Mouse (Mus musculus): ENCODE results near the gene Dazap1. TPM values are rescaled to one million over a fixed set of nuclear protein-coding genes. Genes with fewer than 3 reads are reported as not detected.

Gene Dazap1
- polyA plus RNA-seq, 1 experiment from 2014 or later = 51.0 TPM

DNA sequence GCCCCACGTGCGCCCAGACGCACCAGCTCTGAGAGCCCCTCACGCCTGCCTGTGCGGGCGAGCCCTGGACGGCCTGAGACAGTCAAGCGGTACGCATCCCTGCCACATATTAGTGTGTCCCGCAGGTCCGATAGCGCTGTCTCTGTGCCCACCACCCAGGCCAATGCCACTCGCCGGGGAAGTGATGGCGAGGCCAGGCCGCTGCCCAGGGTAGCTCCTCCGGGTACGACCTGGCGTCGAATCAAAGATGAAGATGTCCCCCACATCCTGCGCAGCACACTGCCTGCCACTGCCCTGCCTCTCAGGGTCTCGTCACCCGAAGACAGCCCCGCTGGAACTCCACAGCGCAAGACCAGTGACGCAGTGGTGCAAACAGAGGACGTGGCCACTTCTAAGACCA, 54.0 kb downstream of the Dazap1 start:
- DNase-seq (ENCODE audit: low spot score) = no peak

DNA sequence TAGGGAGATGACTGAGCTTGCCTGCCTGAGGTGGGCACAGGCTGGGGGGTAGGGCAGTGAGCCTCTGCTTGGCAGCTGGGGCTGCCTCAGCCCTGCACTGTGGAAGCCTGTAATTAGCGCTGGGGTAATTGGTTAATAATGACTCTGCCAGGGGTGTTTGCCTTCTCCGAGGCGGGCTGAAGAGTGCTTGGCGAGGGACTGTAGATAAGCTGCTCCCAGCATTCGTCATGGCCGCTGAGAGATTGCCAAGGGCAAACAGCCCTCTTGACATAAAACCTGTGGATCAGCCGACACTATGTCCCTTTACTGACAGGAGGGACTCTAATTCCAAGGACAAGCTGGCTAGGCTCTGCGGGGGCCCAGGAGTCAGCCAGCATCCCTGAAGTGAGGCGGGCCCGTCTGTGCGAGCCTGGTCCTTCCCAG, 55.1 kb downstream of the Dazap1 start:
- Histone ChIP-seq H3K36me3 (peaks cover 80% of the 10 kb centered on the region), H3K27me3 (ENCODE audit: insufficient read depth, poor library complexity, severe bottlenecking) (peaks cover 67% of the 10 kb centered on the region)

More for the DNA sequence above, 54.0 kb downstream of the Dazap1 start:
- Histone ChIP-seq H3K4me1 (replicated peaks) (peaks cover 73% of the 10 kb centered on the region), H3K4me3 (0 out of 2 replicates have a peak overlapping the region, but pooled peaks have one; percentile 4), H3K9me3 (no peaks in the 10 kb centered on the region), H3K27me3 (ENCODE audit: insufficient read depth, poor library complexity, severe bottlenecking) (peaks cover 78% of the 10 kb centered on the region), H3K27ac (0 out of 2 replicates have a peak overlapping the region, but pooled peaks have one; percentile 2), H3K36me3 (peaks cover 90% of the 10 kb centered on the region)
- 52% methylated on average over 27 of the region's 27 CpGs for WGBS

DNA sequence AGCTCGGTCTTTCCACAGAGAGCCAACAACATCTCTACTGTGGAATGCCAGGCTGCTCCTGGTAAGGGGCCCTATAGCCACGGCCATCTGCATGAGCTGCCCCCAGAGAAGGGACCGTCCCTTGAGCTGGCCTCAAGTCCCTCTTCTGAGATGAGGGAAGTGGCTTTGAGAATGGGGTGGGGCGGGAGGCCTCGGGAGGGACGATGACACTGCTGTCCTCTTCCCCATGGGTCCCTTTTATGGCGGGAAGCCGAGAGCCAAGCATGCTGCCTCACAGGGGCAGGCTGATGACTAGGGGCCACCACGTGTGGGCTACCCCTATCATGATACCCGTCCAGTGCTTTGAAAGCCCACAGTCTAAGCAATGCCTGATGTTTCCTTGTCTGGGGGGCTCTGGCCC, 55.7 kb downstream of the Dazap1 start:
- WGBS = 66% methylated on average over 10 of the region's 10 CpGs
- H3K4me3 ChIP-seq = peak overlapping the region; percentile 78; the same call in 1 of the 2 replicates

More for the DNA sequence above, 55.1 kb downstream of the Dazap1 start:
- no peak for DNase-seq (ENCODE audit: low spot score)
- Histone ChIP-seq H3K27ac (no peak overlapping the region), H3K4me1 (replicated peaks) (peaks cover 79% of the 10 kb centered on the region), H3K9me3 (no peaks in the 10 kb centered on the region), H3K4me3 (no peak overlapping the region)
- WGBS = 44% methylated on average over 11 of the region's 11 CpGs

DNA sequence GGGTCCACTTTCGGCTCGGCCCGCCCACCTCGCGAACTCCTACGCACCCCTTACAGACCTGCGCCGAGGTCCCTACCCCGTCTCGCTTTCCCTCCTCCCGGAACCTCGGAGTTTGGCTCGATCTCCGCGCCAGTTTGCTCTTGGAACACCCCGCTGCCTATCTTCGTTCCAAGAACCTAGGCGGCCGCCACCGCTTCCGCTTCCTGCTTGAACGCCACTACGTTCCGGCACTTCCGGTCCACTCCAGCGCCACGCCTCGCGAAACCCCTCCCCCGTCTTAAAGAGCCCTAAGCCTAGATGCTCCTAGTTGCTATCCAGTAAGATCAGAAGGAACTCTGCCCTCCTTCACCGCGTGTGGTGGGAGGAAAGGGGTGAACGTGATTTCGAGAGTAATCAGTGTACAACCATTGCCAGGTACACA, 59.1 kb downstream of the Dazap1 start, which contains the start of gene 2310011J03Rik:
2310011J03Rik (minus strand) TSS at position 198 of the 421 bp plus-strand sequence.
- Histone ChIP-seq H3K36me3 (peaks cover 40% of the 10 kb centered on the region), H3K4me1 (replicated peaks) (peaks cover 77% of the 10 kb centered on the region), H3K9me3 (no peaks in the 10 kb centered on the region), H3K4me3 (peak within 1 kb of the TSS; percentile 78), H3K27me3 (ENCODE audit: insufficient read depth, poor library complexity, severe bottlenecking) (peaks cover 62% of the 10 kb centered on the region), H3K27ac (peak within 1 kb of the TSS; percentile 85)
- peak; percentile 92 for DNase-seq (ENCODE audit: low spot score)
- WGBS = under 1% methylated on average over 34 of the region's 34 CpGs

More for the DNA sequence above, 55.7 kb downstream of the Dazap1 start:
- Histone ChIP-seq H3K4me1 (replicated peaks) (peaks cover 86% of the 10 kb centered on the region), H3K36me3 (peaks cover 73% of the 10 kb centered on the region), H3K27me3 (ENCODE audit: insufficient read depth, poor library complexity, severe bottlenecking) (peaks cover 67% of the 10 kb centered on the region), H3K9me3 (no peaks in the 10 kb centered on the region), H3K27ac (no peak overlapping the region)
- DNase-seq (ENCODE audit: low spot score) = no peak

DNA sequence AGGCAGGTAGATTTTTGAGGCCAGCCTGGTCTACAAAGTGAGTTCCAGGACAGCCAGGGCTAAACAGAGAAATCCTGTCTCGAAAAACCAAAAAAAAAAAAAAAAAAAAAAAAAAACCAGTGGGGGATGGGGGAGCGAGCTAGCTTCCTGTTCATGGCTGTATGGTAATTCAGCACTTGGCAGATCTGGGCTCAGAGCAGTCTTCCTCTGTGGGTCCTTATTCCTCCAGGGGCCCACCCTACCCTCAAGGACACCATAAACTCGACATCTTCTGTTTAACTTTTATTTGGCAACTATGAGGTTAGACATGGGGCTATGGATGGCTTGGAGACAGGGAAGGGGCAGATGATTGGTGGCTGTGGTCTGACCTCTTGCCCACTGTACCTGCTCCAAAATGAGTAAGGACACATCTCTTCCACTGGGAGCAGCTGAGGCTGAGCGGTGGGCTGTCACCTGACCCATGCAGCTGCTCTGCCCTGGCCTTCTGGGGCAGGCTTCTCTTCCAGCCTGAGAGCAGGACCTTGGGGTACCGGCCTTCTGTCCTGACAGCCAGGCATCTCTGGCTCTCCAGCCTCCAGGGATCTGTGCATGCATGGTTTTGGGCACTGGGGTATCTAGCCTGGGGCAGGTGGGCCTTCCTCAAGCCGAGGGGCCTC, 59.9 kb downstream of the Dazap1 start:
- H3K4me1 ChIP-seq (replicated peaks) = peaks cover 69% of the 10 kb centered on the region
- H3K36me3 ChIP-seq = peaks cover 32% of the 10 kb centered on the region
- 79% methylated on average over 6 of the region's 6 CpGs for WGBS
- H3K27ac ChIP-seq = 0 out of 2 replicates have a peak overlapping the region, but pooled peaks have one; percentile 19
- H3K9me3 ChIP-seq = no peaks in the 10 kb centered on the region
- H3K4me3 ChIP-seq = peak overlapping the region; percentile 73; the same call in 1 of the 2 replicates
- DNase-seq (ENCODE audit: low spot score) = no peak
- H3K27me3 ChIP-seq (ENCODE audit: insufficient read depth, poor library complexity, severe bottlenecking) = peaks cover 62% of the 10 kb centered on the region

DNA sequence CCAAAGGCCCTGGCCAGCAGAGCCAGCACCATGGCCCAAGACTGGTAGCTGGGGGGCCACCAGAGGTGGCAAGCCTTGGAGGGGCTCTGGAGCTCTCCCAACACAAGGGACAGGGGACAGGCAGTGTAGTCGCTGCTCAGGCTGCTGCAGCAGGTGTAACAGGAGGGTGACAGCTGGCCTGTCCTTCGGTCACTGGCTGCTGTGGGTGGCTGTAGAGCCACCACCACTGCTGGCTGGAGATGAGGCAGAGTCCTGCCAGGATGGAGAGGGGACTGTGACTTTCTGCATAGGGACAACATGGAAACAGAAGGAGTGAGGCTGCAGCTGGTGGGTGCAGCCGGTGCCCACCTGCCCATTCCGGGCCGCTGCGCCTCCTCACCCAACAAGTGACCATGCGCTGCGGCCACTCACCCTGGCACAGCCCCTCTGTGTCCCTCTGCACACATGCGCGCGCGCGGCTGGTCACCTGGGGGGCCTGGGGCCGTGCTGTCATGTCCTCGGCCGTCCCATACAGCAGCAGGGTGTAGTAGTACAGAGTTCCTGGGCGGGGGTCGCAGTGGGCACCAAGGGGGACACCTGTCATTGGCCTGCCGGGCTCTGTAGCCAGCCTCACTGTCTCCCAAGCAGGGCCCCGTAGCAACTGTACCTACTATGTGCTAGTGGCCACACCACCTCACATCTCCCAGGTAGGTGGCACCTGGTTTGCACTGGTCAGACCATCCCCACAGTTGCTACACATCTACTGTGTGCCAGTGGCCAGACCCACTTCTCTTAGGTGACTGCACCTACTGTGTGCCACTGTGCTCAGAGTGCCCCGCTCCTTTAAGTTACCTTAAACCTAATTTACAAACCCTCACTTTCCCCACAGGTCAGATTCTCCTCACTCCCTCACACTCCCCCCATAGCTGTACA, 60.6 kb downstream of the Dazap1 start:
- peaks cover 58% of the 10 kb centered on the region for H3K27me3 ChIP-seq (ENCODE audit: insufficient read depth, poor library complexity, severe bottlenecking)
- H3K9me3 ChIP-seq = no peaks in the 10 kb centered on the region
- peak overlapping the region; percentile 19; the same call in 1 of the 2 replicates for H3K27ac ChIP-seq
- DNase-seq (ENCODE audit: low spot score) = no peak
- H3K36me3 ChIP-seq = peaks cover 24% of the 10 kb centered on the region
- peaks cover 62% of the 10 kb centered on the region for H3K4me1 ChIP-seq (replicated peaks)
- WGBS = 90% methylated on average over 21 of the region's 21 CpGs
- H3K4me3 ChIP-seq = peak overlapping the region; percentile 73

DNA sequence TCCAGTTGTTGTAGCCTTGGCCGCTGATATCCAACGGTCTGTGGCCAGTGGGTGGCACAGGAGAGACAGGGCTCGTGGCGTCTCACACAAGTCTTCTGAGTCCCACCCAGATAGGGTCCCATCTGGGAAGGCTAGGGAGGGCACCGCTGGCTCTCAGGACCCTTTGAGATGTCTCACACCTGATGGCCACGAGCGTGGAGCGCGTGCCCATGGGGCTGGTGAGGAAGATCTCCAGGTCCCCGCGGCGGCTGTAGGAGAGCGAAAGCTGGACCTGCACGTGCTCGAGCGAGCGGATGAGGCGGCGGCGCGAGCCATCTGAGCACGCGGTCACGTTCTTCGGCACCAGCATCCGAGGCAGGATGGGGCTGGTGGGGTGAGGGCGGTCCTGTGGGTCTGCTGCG, 61.5 kb downstream of the Dazap1 start:
- Histone ChIP-seq H3K27ac (peak overlapping the region; percentile 85), H3K36me3 (peaks cover 15% of the 10 kb centered on the region), H3K9me3 (no peaks in the 10 kb centered on the region), H3K4me1 (replicated peaks) (peaks cover 54% of the 10 kb centered on the region), H3K27me3 (ENCODE audit: insufficient read depth, poor library complexity, severe bottlenecking) (peaks cover 56% of the 10 kb centered on the region), H3K4me3 (peak overlapping the region; percentile 73)
- 4% methylated on average over 28 of the region's 28 CpGs for WGBS
- DNase-seq (ENCODE audit: low spot score) = no peak

DNA sequence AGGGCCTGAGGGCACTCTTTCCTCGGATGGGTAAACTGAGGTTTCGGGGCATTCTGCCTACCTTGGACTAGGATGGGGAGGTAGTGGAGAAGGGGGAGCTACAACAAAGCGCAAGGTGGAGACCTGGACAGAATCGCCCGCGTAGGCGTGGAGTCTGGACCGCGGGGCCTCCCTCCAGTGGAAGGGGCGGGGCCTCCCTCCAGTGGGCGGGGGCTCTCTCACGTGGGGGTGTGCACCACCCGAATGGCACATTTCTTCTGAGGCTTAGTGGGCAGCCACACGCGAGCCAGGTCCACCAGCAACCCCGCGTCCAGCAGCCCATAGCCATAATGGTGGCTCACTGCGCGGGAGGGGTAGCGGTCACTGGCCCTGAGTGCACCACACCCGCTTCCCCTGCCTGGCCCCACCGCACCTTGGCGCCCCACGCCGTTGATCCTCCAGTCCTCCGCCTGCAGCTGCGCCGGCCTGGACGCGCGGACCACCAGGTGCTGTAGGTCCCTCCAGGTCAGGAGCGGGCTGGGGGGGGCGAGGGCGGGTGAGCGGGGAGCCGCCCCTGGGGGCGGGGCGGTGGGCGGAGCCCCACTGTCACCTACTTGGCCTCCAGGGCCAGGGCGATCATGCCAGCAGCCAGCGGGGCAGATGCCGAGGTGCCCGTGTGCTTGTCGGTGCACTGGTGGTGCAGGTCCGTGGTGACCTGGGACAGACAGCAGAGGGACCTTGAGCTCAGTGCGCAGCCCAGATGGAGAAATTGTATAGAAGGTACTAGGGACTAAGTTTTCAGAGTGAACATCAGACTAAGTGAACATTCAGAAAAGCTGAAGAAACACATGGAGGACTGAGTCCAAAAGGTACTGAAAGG, 62.2 kb downstream of the Dazap1 start:
- DNase-seq (ENCODE audit: low spot score) = peak; percentile 59
- Histone ChIP-seq H3K27ac (peak overlapping the region; percentile 85), H3K36me3 (peaks cover 9% of the 10 kb centered on the region), H3K4me3 (peak overlapping the region; percentile 73), H3K27me3 (ENCODE audit: insufficient read depth, poor library complexity, severe bottlenecking) (peaks cover 60% of the 10 kb centered on the region), H3K4me1 (replicated peaks) (peaks cover 47% of the 10 kb centered on the region), H3K9me3 (no peaks in the 10 kb centered on the region)
- WGBS = 2% methylated on average over 46 of the region's 46 CpGs

DNA sequence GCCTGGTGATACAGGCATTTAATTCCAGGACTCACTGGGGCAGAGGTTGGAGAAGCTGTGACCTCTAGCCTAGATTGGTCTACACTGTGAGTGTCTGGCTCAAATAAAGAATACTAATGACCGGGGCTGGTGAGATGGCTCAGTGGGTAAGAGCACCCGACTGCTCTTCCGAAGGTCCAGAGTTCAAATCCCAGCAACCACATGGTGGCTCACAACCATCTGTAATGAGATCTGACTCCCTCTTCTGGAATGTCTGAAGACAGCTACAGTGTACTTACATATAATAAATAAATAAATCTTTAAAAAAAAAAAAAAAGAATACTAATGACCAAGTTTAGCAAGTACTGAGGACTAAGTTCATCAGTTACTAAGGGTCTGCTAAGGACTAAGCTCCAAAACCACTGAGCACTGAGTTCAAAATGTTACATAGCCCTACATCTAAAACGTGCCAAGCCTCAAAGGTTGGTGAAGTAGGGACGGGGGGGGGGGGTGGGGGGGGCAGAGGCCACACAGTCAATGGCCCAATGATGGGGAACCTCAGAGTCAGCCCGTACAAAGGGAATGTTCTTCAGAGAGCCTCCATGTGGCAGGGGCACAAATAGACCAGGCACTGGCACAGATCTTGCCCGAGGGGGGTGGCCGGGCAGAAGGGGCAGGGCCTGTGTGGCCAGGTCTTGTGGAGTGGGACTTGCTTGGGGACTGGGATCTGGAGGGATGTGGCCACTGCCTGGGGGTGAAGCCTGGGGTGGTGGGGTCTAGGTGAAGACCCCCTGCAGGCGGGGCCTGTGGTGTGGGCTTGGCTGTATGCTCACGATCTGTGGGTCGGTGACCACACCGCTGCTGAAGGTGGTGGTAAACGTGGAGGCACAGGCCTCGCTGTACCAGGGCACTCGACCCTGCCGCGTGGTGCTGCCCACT, 63.1 kb downstream of the Dazap1 start:
- 75% methylated on average over 17 of the region's 17 CpGs for WGBS
- H3K9me3 ChIP-seq = no peaks in the 10 kb centered on the region
- peaks cover 63% of the 10 kb centered on the region for H3K27me3 ChIP-seq (ENCODE audit: insufficient read depth, poor library complexity, severe bottlenecking)
- H3K27ac ChIP-seq = 0 out of 2 replicates have a peak overlapping the region, but pooled peaks have one; percentile 10
- H3K4me1 ChIP-seq (replicated peaks) = peaks cover 47% of the 10 kb centered on the region
- DNase-seq (ENCODE audit: low spot score) = no peak
- H3K36me3 ChIP-seq = no peaks in the 10 kb centered on the region; the same call in 1 of the 2 replicates
- peak overlapping the region; percentile 73 for H3K4me3 ChIP-seq

DNA sequence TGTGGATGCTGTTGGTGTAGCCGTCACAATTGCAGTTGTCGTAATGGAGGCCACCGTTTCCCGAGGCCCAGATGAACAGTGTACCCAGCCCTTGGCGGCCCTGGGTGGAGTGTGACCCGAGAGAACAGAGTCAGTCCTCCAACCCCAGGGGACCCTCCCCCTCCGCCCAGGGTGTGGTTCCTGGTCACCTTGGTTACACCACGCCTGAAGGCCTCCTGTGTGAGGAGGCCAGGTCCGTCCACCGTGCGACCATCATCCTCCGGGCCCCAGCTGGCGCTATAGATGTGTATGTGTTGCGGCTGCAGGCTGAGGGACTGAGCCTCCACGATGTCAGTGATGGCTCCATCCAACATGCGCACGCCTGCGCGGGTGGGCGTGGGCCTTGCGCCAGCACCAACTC, 63.8 kb downstream of the Dazap1 start:
- Histone ChIP-seq H3K9me3 (no peaks in the 10 kb centered on the region), H3K27me3 (ENCODE audit: insufficient read depth, poor library complexity, severe bottlenecking) (peaks cover 63% of the 10 kb centered on the region), H3K4me3 (no peak overlapping the region), H3K4me1 (replicated peaks) (peaks cover 48% of the 10 kb centered on the region), H3K36me3 (no peaks in the 10 kb centered on the region), H3K27ac (no peak overlapping the region)
- no peak for DNase-seq (ENCODE audit: low spot score)
- 80% methylated on average over 21 of the region's 21 CpGs for WGBS
